Mouse (Mus musculus) T-helper 1 cell (primary cell): Measurements from ENCODE around the gene Carf.
"Not testable (repeated sequence)": the region's sequence is repeated elsewhere in the genome, so short reads cannot be mapped to it uniquely, and the experiment has no call there.

Experiments used
- in situ Hi-C: fragments of 300-600 bp; cut with MboI, MseI; formaldehyde crosslinking; loops from one replicate; pipeline ENCODE4 v1.15.1; 2025; ENCODE audit warnings: high pct_unique_total_duplicates

Gene Carf

DNA sequence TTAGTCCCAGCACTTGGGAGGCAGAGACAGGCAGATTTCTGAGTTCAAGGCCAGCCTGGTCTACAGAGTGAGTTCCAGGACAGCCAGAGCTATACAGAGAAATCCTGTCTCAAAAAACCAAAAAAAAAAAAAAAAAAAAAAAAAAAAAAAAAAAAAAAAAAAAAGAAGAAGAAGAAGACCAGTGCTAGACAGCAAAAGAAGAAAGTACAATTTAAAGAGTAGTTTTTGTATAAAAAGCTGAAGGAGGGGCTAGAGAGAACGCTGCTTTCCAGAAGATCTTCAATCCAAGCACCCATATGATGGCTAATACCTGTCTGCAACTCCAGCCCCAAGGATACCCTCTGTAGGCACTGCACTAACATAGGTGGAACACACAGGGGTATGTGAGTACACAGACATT, 79.8 kb downstream of the Carf start:
- in situ Hi-C loops: not testable (repeated sequence)

- in situ Hi-C loops: no loop called here
These were observed 81.3 kb downstream of the Carf start for GRCm38 (mm10) chr1:60179376-60179775.

DNA sequence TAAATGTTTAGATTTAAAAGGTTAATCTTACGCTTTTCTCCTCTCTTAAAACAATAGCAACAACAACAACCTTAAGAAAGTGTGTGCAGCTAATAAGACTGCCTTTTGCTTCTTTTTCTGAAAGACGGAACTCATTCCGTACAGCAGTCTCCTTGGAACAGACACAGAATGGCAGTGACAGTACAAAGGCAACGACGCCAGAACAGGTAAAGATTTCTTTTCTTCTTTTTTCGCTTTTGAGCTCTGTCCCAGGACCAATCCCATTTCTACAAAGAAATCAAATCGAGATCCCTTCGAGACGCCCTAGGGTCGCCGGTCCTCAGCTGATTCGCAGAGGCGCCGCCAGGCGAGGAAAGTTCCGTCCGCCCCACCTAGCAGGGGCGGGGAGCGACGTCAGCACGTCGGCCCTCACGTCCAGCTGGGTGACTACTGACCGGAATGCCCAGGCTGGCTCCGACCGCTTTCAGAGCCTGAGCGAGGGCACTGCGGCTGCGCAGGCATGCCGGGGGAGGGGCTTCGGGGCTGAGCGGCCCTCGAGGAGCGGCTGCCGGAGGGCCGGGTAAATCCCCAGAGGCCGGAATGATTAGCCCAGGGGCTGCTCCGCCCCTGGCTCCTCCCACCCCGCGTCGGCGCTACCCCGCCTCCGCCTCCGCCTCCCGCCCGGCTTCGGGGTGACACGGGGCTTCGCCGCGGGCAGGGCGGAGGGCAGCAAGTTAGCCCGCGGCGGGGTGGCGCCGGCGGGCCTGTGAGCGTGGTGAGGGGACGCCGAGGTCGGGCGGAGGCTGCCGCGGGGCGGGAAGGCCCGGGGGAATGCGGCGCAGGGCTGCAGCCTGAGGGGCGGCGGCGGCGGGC, 82.1 kb downstream of the Carf start, which contains the start of gene Nbeal1:
Nbeal1 (plus strand) TSS at position 668 of the 852 bp plus-strand sequence.
- in situ Hi-C loops: no loop called here

- in situ Hi-C loops: no loop called here
These were observed 82.8 kb downstream of the Carf start for GRCm38 (mm10) chr1:60180784-60181221.

- in situ Hi-C loops: no loop called here
These were observed 90.4 kb downstream of the Carf start for GRCm38 (mm10) chr1:60188454-60188853.

- in situ Hi-C loops: no loop called here
These were observed 98.8 kb downstream of the Carf start for GRCm38 (mm10) chr1:60196813-60197212.

DNA sequence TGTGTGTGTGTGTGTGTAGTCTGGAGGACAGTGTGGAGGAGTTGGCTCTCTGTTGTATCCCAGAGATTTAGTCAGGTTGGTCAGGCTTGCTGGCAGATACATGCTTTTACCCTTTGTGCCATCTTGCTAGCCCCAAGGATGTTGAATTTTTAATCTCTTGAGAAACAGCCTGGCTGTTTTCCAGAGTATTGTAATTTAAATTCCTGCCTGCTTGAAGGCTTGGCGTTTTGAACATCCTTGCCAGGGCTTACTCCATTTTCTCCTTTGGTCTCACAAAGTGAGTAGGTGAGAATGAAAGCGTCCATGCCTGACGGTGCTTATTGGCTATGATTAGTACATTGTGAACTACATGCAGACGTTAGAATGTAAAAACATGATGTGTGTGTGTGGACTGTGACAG, 101.0 kb downstream of the Carf start:
- in situ Hi-C loops: no loop called here
